Mouse (Mus musculus) thymus, adult 2 months (tissue): ENCODE results near the gene Itpr2.

ENCODE experiments used
- CTCF ChIP-seq: fragments of 200-500 bp; IDR thresholded peaks from 2 replicates; pipeline ENCODE4 v1.5.1; 2012; ENCODE audit warnings: mild to moderate bottlenecking, control low read depth, low read length, moderate library complexity, borderline replicate concordance; ENCODE audit not compliant: control insufficient read depth, poor library complexity, insufficient read depth; ENCODE audit errors: extremely low read depth
- POLR2A ChIP-seq: fragments of 200-500 bp; IDR thresholded peaks from 2 replicates; pipeline ENCODE4 v1.6.1; 2012; ENCODE audit warnings: mild to moderate bottlenecking, low read length, control low read depth, moderate library complexity; ENCODE audit not compliant: control insufficient read depth, poor library complexity, insufficient read depth; ENCODE audit errors: extremely low read depth

- TF ChIP-seq CTCF (no peak), POLR2A (no peak)
Observed at GRCm38 (mm10) chr6:146519019-146519418, 17.0 kb upstream of the Itpr2 start.
